Mouse (Mus musculus) hindbrain, embryonic 10.5 days (tissue): ENCODE data around the gene Vmn1r175. TPM values are rescaled to one million over a fixed set of nuclear protein-coding genes. Genes with fewer than 3 reads are reported as not detected.
"Not testable (repeated sequence)": the region's sequence is repeated elsewhere in the genome, so short reads cannot be mapped to it uniquely, and the experiment has no call there.

ENCODE experiments used
- DNase-seq: peaks from one replicate; pipeline ENCODE4 v3.0.0-alpha.2; 2017; ENCODE audit warnings: low spot score
- H3K27ac ChIP-seq: fragments of 300-500 bp; sonication (generic); 2 replicates; pipeline ENCODE4 v1.5.1; 2016; ENCODE audit warnings: mild to moderate bottlenecking, moderate library complexity
- H3K27me3 ChIP-seq: fragments of 300-500 bp; sonication (generic); 2 replicates; pipeline ENCODE4 v1.6.1; 2016; ENCODE audit warnings: mild to moderate bottlenecking; ENCODE audit not compliant: poor library complexity, insufficient read depth, severe bottlenecking
- H3K36me3 ChIP-seq: fragments of 300-500 bp; sonication (generic); 2 replicates; pipeline ENCODE4 v1.6.1; 2016; ENCODE audit warnings: mild to moderate bottlenecking, moderate library complexity
- H3K4me1 ChIP-seq: fragments of 300-500 bp; sonication (generic); replicated peaks from 2 replicates; pipeline ENCODE4 v1.6.1; 2016; ENCODE audit warnings: mild to moderate bottlenecking
- H3K4me3 ChIP-seq: fragments of 300-500 bp; sonication (generic); 2 replicates; pipeline ENCODE4 v1.5.1; 2016; ENCODE audit warnings: mild to moderate bottlenecking, moderate library complexity
- H3K9me3 ChIP-seq: fragments of 300-500 bp; sonication (generic); 2 replicates; pipeline ENCODE4 v1.6.1; 2016; ENCODE audit warnings: mild to moderate bottlenecking, moderate library complexity
- WGBS: fragments of 180-500 bp; shearing (Covaris S2); methylation state at CpG from one replicate; pipeline ENCODE4 v1.1.7; 2016; 5-methylcytosine and 5-hydroxymethylcytosine counted together
- polyA plus RNA-seq: library from polyadenylated mRNA; unstranded; fragments of >200 nt; fragmentation: Nextera tagmentation; extraction: Ambion mirVana; gene quantifications from 2 replicates; pipeline ENCODE4 v1.2.1, GENCODE M21; 2016

Vmn1r175 gene
- polyA plus RNA-seq, result not detected in 2 replicates

DNA sequence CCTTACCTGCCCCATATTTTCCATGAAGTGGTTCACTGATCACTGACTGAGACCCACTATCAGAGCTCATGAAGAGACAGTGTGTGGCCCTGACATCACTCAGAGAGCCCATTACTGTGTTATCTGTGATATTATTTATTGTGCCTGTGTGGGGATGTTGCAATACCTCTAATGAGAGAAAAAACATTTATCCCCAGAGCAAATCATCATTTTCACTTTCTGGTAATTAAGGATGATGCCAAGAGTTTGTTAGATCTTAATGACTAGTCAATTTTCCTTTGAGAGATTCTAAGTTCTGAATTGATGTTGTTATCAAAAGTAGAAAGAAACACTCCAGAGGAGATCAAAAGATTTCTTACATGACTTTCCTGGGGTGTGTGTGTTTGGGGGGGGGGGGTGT is at the start of gene Vmn1r175:
TSS of gene Vmn1r175 (minus strand) at position 101 of the 400 bp plus-strand sequence.
- not testable (repeated sequence) for H3K36me3 ChIP-seq, DNase-seq, H3K4me1 ChIP-seq, H3K27me3 ChIP-seq, H3K27ac ChIP-seq, H3K4me3 ChIP-seq
- H3K9me3 ChIP-seq, result peaks cover 28% of the 10 kb centered on the region

DNA sequence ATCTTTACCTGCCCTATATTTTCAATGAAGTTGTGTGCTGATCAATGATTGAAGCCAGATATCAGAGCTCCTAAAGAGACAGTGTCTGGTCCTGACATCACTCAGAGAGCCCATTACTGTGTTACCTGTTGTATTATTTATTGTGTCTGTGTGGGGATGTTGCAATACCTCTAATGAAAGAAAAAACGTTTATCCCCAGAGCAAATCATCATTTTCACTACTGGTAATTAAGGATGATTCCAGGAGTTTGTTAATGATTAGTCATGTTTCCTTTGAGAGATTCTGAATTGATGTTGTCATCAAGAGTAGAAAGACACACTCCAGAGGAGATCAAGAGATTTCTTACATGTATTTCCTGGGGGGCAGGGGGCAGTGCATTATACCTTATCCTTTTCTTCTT is 26.8 kb upstream of the Vmn1r175 start, which contains the start of gene Vmn1r176:
TSS of gene Vmn1r176 (minus strand) at position 101 of the 400 bp plus-strand sequence.
- not testable (repeated sequence) for H3K4me3 ChIP-seq, DNase-seq, H3K4me1 ChIP-seq, H3K27ac ChIP-seq, H3K27me3 ChIP-seq, H3K36me3 ChIP-seq
- no CpG with 5 or more reads among the region's 1 CpGs for WGBS
- H3K9me3 ChIP-seq, result peaks cover 26% of the 10 kb centered on the region

DNA sequence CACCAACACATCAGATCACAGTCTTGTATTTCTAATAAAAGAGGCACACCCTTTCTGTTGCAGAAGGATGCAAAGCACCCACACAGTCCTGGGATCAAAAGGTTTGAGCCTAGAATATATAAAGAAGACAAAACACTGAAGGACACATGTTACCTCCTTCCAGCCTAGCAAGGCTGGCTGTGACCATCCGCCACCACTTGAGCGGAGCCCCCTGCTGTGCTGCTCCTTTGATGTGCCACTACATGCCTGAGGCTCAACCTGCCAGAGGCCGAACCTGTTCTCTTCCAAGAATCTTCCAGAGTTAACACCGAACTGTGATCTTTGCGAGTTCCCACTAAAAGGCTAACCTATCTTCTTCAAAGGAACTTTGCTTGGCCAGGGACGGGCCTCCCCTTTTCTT is 25.9 kb downstream of the Vmn1r175 start:
- 80% methylated on average over 6 of the region's 6 CpGs for WGBS
- H3K27ac ChIP-seq, result no peak overlapping the region
- no peaks in the 10 kb centered on the region for H3K27me3 ChIP-seq
- DNase-seq, result no peak
- H3K4me1 ChIP-seq, result no peaks in the 10 kb centered on the region
- no peak overlapping the region for H3K4me3 ChIP-seq
- H3K9me3 ChIP-seq, result peaks cover 82% of the 10 kb centered on the region
- H3K36me3 ChIP-seq, result no peaks in the 10 kb centered on the region

Other genes with a start within 250 kb of the Vmn1r175 start
- not detected in 2 replicates for gene Vmn1r169, start 235.1 kb downstream of the Vmn1r175 start, polyA plus RNA-seq
- gene Vmn1r170, start 204.5 kb downstream of the Vmn1r175 start, polyA plus RNA-seq, result not detected in 2 replicates
- gene Vmn1r171, start 179.9 kb downstream of the Vmn1r175 start, polyA plus RNA-seq, result not detected in 2 replicates
- gene Vmn1r172, start 152.3 kb downstream of the Vmn1r175 start, polyA plus RNA-seq, result not detected in 2 replicates
- gene Vmn1r173, start 109.9 kb downstream of the Vmn1r175 start, polyA plus RNA-seq, result not detected in 2 replicates
- gene Vmn1r174, start 58.4 kb downstream of the Vmn1r175 start, polyA plus RNA-seq, result not detected in 2 replicates
- gene Vmn1r176, start 26.7 kb upstream of the Vmn1r175 start, polyA plus RNA-seq, result not detected in 2 replicates
- not detected in 2 replicates for gene Vmn1r177, start 55.8 kb upstream of the Vmn1r175 start, polyA plus RNA-seq
- not detected in 2 replicates for gene Vmn1r178, start 81.4 kb upstream of the Vmn1r175 start, polyA plus RNA-seq
- gene Vmn1r179, start 116.3 kb upstream of the Vmn1r175 start, polyA plus RNA-seq, result not detected in 2 replicates
- gene Vmn1r180, start 140.0 kb upstream of the Vmn1r175 start, polyA plus RNA-seq, result not detected in 2 replicates
- gene Vmn1r181, start 164.0 kb upstream of the Vmn1r175 start, polyA plus RNA-seq, result not detected in 2 replicates
- gene V1rd19, start 191.0 kb upstream of the Vmn1r175 start, polyA plus RNA-seq, result not detected in 2 replicates
- gene Vmn1r183, start 242.6 kb upstream of the Vmn1r175 start, polyA plus RNA-seq, result not detected in 2 replicates